Mouse (Mus musculus) layer of hippocampus, adult 2 months (tissue): ENCODE measurements around the gene Ppfia3. TPM values are rescaled to one million over a fixed set of nuclear protein-coding genes. Genes with fewer than 3 reads are reported as not detected.
A peak's percentile ranks its signal among the peaks of the same experiment; 100 is the strongest.

ENCODE experiments used
- DNase-seq, 2 experiments: peaks; one replicate each; pipeline ENCODE4 v3.0.0; 2022; ENCODE audit warnings: low spot score in 2 of 2
- H3K27ac ChIP-seq: fragments of 200-600 bp; 2 replicates; pipeline ENCODE4 v1.8.1; 2022
- H3K4me3 ChIP-seq: fragments of 200-600 bp; 2 replicates; pipeline ENCODE4 v1.8.1; 2022; ENCODE audit warnings: mild to moderate bottlenecking
- CTCF ChIP-seq: fragments of 200-600 bp; conservative IDR thresholded peaks from 2 replicates; pipeline ENCODE4 v1.8.1; 2022; ENCODE audit warnings: antibody characterized with exemption, mild to moderate bottlenecking, moderate library complexity
- total RNA-seq, 2 experiments: library from RNA; stranded (reverse); gene quantifications; 2 replicates each; pipeline ENCODE4 v1.2.3; 2021

Gene Ppfia3
- total RNA-seq, 2 experiments from 2014 or later: 133 to 138 TPM

DNA sequence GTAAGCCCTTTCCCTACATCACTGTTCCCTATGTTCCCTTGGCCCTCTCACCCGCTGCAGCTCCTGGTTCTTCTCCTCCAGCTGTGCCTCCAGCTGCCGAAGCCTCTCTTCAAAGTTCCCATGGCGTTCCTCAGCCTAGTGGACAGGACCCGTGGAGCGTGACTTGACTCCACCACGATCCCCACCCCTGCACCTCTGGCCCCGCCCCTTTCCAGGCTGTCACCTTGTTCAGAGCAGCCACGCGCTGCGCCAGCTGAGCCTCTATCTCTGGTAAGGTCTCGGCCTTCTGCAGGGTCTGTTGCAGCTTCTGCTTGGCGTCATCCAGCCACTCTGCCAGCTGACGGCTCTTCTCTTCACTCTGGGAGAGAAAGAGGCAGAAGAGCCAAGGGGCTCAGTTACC, 10.7 kb downstream of the Ppfia3 start:
- H3K4me3 ChIP-seq: no peak overlapping the region
- no peak for DNase-seq
- TF ChIP-seq CTCF: no peak
- no peak overlapping the region for H3K27ac ChIP-seq

DNA sequence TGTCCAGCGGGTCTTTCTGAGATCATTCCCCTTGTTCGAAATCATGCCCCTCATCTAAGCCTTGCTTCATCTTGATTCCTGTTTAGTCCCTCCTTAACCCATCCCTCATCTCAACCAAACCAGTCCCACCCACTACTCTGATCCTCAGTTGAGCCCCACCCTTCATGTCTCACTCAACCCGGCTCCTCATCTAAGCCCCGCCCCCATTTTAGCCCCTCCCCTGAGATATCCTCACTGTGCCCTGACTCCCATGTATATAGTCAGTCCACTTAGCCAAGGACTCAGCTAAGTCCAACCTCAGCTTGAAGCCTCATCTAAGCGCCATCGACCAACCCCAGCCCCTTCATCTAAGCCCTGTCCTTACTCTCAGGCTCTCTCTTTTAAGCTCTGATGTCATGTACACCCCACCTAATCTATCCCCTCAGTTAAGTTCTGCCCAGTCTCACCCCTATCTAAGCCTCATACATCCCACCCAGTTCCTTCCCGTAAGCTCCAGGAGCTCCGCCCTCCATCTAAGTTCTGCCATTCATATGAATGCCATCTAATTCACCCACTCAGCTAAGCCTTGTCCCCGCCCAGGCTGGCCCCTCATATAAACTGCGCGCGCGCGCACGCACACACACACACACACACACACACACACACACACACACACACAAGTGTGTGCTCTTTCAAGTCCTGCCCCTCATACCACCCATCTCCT, 11.3 kb downstream of the Ppfia3 start:
- TF ChIP-seq CTCF: no peak
- DNase-seq: no peak
- H3K27ac ChIP-seq: no peak overlapping the region
- no peak overlapping the region for H3K4me3 ChIP-seq

DNA sequence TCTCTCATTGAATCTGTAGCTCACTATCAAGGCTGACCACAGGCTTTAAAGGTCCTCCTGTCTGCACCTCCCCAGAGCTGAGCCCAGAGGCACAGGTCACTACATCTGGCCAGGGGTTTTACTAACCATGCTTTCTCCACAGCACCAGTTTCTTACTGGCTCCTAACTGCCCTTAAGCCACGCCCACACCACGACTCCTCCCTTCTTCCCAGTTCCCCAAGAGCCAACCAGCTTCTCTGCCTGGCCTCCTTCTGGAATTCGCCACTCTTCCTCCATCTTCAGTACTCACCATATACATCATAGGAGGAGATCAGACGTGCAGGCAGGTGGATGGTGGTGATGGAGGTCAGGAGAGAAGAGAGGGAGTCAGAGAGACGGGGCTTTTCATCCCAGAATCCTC, 13.8 kb downstream of the Ppfia3 start:
- DNase-seq: no peak
- Histone ChIP-seq H3K4me3 (no peak overlapping the region), H3K27ac (no peak overlapping the region)
- no peak for TF ChIP-seq CTCF

DNA sequence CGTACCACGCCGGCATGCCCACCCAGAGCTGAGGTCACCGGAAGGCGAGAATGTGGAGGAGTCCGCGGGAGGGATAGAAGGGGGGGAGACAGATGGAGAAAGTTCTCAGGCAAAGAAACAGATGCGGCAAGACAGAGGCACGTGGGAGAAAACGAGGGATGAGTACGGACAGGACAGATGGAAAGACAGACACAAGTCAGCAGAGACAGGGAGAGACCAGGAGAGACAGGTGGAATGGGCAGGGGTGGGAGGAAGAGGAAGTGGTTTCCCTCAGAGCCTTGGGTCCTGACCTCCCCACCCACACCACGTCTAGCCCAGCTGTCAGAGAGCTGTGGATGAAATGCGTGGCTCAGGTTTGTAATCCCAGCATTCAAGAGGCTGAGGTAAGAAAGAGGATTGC, 19.9 kb downstream of the Ppfia3 start:
- Histone ChIP-seq H3K4me3 (no peak overlapping the region), H3K27ac (peak overlapping the region; percentile 48; the same call in 1 of the 2 replicates)
- no peak for TF ChIP-seq CTCF
- DNase-seq: no peak

DNA sequence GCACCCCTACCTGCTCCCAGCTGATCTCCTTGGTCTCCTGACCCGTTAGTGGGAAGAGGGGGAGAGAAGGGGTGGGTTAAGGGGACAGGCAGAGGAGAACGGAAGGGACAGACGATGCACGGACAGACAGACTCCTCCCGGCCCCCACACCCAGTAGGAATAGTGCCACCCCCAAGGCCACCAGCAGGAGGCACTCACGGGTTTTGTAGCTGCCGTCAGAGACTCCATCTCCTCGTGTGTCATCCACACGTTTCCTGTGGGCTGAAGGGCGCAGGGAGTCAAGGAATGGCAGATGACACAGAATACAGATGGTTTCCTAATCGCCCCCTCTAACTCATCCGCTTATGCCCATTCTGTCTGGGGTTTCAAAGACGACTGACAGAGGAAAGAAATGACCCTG, 23.3 kb downstream of the Ppfia3 start:
- DNase-seq: no peak
- TF ChIP-seq CTCF: peak; percentile 63
- Histone ChIP-seq H3K4me3 (no peak overlapping the region), H3K27ac (peak overlapping the region; percentile 61)

DNA sequence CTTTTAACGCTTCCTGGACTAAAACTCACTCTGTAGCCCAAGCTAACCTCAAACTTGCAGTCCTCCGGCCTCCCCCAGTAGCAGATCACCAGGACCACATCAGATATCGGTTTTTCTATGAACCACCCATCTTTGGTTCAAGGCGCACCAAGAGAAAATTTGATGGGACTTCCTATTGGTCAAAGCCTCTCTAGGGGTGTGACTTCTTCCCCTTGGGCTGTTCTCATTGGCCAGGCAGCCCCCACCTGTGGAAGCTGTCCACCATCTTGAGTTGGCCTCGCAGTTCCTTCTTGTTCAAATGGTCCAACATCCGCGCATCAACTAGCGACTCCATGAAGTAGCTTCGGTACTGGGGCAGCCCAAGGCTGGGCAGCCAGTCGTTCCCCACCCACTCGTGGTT, 24.7 kb downstream of the Ppfia3 start:
- peak overlapping the region; percentile 55; the same call in 1 of the 2 replicates for H3K27ac ChIP-seq
- no peak for TF ChIP-seq CTCF
- DNase-seq: no peak
- H3K4me3 ChIP-seq: no peak overlapping the region

DNA sequence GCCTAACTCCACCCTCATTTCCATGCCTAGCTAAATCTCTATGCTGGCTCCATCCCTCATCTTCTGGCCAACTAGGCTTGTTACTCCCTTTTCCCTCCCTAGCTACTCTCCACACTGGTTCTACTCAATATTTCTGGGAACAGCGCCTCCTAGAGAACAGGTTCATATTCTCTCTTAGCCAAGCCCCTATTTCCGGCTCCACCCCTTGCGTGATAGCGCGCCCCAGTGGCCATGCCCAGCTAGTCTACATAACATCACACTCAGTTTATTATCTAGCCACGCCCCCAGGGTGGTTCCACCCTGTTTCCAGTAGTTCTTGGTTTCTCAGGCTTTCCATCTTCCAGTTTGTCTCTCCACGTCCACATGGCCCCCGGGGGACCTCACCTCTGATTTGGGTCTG, 25.5 kb downstream of the Ppfia3 start:
- no peak overlapping the region for H3K27ac ChIP-seq
- DNase-seq: peak; percentile 88 to 89
- H3K4me3 ChIP-seq: no peak overlapping the region
- peak; percentile 93 for TF ChIP-seq CTCF

DNA sequence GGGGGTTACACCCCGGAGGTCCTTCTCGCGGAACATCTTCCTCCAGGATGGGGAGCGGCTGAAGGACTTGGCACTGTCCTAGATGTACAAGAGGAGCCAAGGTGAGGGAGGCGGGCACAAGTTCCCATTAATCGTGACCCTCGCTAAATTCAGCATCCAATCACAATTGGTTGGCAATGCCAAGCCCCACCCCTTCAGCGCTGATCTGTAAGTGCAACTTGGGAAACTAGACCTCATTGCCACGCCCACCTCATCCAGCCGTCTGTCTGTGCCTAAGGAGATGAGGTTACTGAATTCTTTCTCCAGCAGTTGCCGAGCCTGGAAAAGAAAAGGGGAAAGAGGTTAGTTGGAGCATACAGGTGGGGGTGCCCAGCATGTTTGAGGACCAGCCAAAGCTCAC, 26.1 kb downstream of the Ppfia3 start:
- Histone ChIP-seq H3K4me3 (no peak overlapping the region), H3K27ac (no peak overlapping the region)
- TF ChIP-seq CTCF: no peak
- DNase-seq: no peak

DNA sequence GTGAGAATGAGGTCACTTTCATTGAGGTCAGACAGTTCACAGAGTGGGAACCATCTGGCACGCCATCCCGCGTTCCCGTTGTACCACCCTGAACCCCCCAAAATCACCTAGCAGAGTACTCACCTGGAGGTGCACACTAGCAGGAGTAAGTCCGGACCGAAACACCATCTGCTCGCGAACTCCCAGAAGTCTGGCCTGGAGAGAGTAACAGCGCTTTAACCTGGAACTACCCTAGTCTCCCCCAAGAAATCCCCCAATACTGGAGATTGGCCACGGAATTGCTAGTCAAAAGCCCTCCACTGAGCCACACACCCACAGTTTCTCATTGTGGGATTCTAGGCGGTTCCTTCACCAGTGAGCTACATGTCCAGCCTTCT, 26.8 kb downstream of the Ppfia3 start:
- Histone ChIP-seq H3K27ac (no peak overlapping the region), H3K4me3 (no peak overlapping the region)
- no peak for DNase-seq
- no peak for TF ChIP-seq CTCF

DNA sequence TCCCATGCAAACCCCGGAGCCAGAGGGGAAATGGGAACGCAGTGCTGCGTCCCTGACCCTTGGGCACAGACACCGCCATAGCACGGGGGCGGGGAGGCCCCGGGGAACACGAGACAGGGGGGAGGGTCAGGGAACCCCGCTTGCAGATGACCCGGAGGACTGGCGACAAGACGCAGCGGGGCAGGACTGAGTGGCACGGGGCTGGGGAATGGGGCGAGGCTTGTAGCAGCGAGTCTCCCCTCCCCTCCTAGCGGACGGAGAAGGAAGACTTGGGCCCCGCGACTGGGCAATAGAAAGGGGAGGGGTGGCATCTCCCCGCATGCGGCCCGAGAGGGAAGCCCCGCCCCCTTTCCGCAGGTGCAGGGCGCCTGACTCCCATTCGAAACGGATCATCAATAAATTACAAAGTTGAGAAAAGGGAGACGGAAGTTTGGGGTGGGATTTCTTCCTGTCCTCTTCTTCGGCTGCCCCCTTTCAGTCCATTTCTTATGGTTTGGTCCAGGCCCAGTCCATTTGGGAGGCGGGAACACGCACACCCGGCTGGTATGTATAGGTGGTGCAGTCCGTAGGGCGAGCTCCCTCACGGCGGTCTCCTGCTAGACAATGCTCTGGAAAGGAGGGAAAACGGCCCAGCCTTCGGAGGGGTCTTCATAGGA, 27.3 kb downstream of the Ppfia3 start:
- DNase-seq: no peak
- peak; percentile 45 for TF ChIP-seq CTCF
- H3K4me3 ChIP-seq: peak overlapping the region; percentile 47
- H3K27ac ChIP-seq: no peak overlapping the region

DNA sequence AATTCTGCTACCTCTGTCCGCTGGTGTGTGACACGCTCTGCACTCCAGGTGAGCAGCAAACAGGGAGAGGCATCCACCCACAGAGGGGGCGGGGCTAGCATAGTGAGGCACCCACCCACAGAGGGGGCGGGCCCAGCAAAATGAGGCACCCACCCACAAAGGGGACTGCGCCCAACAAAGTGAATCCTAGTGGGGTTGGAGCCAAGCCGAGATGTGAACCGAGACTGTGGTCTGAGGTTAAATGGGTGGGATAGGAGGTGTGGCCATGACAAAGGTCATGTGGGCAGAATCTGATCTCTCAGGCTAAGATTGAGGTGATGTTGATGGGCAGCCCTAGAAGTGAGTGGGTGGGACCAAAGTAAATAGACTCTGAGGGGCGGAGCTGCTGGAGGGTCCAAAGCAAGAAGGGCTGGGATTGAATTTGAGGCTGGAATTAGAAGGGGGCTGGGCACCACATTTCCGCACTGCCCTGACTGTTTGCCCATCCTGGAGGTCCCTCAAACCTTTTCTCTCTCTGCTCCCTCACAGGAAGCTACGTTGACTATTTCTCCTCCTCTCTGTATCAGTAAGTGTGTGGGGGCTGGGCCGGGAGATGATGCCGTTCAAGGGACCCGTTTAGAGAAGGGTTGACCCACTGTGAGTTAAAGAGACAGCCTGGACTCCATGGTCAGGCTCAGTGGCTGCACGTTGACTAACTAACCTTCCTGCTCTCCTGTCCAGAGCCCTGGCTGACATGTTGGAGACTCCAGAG, 28.5 kb downstream of the Ppfia3 start:
- no peak for TF ChIP-seq CTCF
- Histone ChIP-seq H3K4me3 (no peak overlapping the region), H3K27ac (no peak overlapping the region)
- DNase-seq: no peak

DNA sequence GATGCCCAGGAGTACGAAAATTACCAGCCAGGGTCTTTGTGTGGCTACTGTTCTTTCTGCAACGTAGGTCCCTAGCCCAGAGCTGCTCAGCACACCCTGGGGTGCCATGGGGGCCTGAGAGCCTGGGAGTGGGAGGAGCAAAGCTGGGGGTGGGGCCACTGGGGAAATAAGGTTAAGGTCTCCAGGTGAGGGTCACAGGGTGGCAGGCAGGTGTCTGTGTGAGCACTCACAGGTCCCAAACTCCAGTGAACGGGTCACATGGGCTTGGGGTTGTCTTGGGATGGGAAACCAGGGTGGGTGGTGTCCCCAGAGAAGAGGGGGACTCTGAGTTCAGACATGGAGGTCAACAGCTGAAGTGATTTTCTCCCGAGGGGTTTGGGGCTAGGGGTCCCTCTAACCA, 29.4 kb downstream of the Ppfia3 start:
- TF ChIP-seq CTCF: no peak
- no peak for DNase-seq
- H3K4me3 ChIP-seq: no peak overlapping the region
- H3K27ac ChIP-seq: no peak overlapping the region

DNA sequence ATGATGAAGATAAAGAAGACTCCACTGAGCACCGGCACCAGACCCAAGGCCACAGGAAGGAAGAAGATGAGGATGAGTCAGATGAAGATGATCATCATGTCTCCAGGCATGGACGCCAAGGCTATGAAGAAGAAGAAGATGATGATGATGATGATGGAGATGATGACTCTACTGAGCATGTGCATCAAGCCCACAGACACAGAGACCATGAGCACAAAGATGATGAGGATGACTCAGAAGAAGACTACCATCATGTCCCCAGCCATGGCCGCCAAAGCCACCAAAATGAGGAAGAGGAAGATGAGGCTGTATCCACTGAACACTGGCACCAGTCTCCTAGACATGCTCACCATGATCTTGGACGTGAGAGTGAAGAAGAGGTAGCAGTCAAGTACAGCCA, 30.5 kb downstream of the Ppfia3 start:
- no peak overlapping the region for H3K27ac ChIP-seq
- no peak for TF ChIP-seq CTCF
- no peak for DNase-seq

More for the DNA sequence above, 30.5 kb downstream of the Ppfia3 start:
- H3K4me3 ChIP-seq: no peak overlapping the region
